Mouse (Mus musculus) frontal cortex, adult (tissue): ENCODE results near the gene Heyl.
"Not testable (repeated sequence)": the region's sequence is repeated elsewhere in the genome, so short reads cannot be mapped to it uniquely, and the experiment has no call there.

Experiments used
- ATAC-seq: cut with Nextera tagmentation; 2 replicates; pipeline ENCODE4 v1.9.2; 2017; ENCODE audit warnings: mild to moderate bottlenecking, moderate library complexity, mixed read lengths; ENCODE audit not compliant: low TSS enrichment

The Heyl gene

DNA sequence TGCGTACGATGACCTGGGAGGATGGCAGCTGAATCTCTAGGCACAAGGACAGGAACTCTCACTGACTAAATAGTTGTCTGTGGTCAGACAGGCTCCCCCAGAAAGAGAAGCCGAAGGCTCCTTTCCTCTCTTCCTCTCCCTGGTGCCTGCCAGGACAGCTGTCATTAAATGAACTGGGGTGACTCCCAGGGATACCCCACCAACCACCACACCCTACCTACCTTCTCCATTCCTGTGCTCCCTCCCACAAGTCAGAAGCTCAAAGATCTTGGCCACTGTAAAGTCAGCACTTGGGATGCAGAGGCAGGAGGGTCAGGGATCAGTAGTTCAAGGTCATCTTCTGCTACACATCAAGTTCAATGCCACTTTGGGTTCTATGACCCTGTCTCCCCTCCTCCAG, 515 bp upstream of the Heyl start:
- no peak for ATAC-seq

DNA sequence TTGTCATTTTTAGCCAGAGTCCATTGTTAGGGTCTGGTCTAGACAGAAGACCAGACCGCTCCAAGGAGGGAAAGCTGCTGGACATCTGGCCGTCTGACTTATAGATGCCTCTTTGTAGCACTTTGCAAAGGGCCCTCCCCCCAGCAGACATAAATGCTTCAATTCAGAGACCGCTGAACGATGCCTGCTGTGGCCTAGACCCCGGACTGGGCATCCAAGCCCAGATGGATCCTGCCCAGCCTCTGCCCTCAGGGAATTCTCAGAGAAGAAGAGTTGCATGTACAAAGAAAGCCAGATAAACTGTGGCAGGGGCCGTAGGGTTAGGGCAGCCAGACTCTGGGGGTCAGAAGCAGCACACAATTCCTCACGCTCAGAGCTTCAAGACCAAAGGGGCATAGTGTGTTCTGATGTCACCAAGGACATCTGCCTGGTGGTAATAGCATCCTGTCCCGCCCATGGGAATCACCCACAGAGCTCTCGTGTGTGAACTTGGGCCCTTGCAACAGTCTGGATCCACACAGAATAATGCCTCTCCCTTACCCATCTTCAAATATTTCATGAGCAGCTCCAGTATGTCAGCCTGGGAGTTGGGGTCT, 2.6 kb downstream of the Heyl start:
- no peak for ATAC-seq

DNA sequence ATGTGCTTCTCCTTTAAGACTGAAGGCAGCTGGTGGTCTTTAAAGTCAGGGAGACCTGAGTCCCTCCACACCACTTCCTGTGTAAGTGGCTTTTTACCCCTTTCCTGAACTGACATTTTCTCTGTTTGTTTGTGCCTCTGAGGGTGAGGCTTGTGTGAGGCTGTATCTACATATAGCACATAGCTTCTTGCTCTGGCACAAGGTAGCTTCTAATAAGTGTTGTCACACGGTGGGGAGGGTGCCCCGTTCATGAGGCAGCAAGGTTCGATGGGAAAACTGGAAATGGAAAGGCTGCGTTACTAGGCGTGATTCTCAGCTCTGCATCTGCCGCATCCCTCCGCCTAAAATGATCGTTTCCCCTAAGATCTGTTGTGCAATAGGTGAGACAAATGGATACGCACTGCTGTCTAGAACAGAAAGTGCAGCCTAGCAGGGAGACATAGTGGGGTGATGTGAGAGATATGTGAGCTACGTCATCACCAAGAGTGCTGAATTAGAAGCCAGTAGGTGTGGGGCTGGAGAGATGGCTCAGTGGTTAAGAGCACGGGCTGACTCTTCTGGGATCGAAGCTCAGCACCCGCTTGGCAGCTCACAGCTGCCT, 3.2 kb downstream of the Heyl start:
- ATAC-seq, result no peak

DNA sequence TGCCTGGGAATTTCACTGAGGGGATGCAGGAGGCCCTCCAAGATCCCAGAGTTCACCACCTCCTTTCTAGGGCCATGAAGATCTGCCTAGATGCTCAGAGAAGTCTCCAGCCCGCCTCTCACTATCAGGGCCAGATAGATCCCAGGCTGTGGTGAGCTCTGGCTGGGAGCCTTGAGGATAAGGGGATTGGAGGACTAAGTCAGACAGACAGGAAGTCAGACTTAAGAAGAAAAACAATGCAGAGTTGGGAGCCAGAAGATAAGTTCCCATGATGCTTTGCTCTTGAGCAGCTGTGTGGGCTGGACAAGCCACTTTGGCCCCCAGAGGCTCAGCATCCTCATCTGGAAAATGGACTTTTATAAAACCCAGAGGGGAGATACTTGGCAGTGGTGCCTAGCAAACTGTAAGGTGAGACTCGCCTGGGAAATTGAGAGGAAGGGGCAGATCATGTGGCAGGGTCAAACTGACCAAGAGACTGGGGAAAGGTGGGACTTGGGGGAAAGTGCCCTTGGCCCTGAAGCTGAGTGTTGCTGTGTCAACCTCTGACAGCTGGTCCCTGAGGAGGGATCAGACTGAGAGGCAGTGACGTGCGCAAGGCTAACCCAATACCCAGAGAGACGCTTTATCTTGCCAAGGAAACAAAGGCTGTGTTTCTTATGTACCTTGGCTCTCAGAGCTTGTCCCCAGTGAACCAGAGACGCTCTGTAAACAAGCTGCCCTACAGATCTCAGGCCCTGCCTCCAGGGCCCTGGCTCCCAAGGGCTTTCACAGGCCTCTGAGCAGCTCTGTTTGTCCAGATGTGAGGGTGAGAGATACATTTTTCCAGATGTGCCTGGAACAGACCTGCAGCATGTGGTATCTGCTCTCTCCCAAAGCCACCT, 4.3 kb downstream of the Heyl start:
- ATAC-seq, result no peak

DNA sequence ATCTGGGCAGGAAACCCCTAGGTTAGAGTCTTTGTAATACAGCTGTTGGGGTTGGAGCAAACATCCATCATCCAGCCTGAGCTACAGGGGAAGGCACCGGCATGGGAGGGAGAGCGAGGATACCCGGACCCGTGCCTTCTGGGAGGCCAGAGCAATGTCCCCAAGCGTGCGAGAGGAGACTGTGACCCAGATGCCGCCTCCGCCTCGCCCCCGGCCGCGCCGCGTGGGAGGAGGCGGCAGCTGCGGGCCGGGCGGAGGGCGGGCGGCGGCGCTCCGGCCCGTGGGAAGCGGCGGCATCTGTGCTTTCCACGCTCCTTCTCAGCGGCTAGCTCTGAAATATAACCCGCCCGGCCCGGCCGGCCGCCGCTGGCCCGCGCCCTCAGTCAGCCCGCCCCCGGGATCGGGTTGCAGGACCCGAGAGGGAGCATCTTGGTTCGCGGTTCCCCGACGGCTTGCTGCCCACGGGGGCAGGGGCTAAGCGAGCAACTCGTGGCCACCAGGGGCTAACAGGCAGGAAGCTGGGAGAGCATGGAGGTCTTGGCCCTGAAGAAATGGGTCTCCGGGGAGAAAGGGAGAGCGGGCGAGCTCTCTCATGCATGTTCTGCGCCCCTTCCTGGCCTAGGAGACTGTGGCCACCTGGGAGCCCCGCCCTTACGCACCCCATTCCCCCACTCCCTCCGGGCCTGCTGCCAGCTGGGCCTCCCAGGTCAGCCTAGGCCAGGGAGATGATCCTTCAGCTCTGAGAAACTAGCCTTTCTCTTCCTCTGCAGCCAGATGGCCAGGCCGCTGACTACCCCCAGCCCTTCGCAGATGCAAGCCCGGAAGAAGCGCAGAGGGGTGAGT, 6.2 kb downstream of the Heyl start:
- ATAC-seq, result no peak; the same call in 1 of the 2 replicates

DNA sequence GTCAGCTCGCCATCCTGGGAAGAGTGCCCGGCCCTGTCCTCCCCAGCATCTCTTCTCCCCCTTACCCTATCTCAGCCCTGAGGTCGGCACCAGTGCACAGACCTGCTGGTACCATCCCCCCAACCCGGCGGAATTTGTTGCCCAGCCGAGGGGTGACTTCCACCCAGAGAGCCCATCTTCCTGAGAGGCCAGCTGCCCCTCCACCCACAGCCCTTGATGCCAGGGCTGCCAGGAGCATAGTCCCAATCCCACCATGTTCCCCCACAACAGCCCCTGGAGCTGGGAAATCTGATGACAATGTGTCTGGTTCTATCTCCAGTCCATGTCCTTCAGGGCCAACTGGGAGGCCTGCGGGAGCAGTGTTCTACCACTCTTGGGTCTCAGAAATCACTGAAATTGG, 12.9 kb downstream of the Heyl start:
- ATAC-seq, result no peak

DNA sequence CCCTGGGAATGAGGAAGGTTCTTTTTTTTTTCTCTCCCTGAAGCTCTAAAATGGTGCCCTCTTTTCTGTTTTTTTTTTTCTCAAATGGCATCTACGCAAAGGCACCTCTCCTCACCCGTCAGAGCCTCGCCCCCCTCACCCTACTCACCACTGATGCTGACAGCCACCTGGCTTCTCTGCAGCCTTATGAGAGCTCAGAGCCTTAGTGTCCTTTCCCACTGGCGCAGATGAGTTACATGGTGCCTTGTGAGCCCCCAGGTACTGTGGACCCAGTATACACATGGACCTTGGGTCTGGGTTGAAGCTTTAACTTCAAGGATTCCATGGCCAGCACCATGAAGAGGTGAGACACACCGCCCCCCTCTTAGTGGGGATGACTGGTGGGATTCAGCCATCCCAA, 13.3 kb downstream of the Heyl start:
- no peak for ATAC-seq

DNA sequence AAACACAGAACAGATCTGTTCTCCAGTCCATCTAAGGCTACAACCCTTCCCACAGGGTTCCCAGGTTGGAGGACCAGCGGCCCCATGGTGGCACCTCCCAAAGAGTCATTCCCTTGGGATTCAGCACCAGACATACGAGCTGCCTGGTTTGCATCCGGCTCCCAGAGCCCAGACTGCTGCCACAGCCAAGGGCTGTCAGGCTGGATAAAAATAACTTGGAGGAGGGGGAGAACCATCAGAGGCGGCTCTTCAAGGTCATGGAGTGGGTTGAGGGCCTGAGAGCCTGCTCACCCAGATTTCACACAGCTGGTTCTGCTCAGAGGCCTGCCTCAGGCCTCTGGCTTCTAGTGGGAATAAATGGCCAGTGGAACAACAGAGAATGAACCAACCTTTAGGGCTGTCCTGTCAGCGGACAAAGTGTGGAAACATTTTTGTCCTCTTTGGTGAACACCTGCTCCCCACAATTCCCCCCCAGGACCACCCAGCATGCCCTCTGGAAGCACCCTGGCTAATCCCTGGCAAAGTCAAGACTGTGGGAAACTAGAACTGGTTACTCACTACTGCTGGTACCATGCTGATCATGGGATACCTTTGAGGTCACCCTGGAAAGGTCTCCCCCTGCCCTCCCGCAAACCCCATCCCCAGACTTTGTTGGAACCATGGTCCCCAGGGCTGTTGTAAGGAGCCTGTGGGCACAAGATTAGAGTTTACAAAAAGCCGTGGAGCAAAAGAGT, 14.0 kb downstream of the Heyl start:
- ATAC-seq, result no peak

DNA sequence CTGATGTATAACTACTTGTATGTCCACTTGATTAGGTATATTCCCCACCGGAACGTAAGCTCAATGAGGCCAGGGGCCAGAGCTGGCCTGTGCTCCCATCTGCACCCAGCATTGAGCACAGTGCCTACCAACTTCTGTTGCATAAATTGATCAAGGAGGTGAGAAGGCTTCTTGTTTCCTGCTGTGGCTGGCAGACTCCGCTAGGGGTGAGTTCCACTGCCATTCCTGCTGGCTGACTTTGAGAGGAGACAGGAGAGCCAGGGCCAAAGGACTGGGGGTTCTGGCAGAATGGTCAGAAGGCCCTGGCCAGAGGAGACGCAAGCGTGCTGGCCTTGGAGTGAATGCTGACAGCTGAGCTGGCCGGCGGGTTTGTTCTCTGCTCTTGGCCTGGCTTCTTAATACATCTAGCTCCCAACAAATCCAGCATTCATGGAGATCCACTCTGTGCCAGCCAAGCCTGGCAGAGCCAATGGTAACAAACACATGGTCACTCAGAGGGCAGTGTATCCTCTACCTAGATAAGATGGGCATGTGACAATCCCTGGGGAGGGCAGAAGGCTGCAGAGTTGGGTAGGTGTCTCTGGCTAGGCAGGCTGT, 15.7 kb downstream of the Heyl start:
- ATAC-seq, result peak; percentile 88

DNA sequence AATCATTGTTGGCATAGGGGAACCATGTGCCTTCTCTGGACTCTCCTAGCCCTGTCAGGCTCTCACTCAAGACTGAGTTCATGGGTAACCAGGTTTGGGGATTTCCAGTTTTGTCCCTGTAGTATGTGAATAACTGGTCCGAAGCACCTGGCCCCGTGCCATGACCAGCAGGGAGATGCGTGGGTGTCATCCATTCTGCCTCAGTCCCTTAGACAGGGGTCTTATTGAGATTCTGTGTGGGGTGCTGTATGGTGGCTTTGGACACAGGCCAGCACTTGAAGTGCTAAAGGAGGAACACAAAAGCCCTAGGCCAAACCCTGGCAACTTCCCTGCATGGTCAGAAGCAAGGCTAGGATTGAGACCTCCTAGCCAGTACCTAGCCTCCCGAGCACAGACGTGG, 18.9 kb downstream of the Heyl start:
- no peak for ATAC-seq

DNA sequence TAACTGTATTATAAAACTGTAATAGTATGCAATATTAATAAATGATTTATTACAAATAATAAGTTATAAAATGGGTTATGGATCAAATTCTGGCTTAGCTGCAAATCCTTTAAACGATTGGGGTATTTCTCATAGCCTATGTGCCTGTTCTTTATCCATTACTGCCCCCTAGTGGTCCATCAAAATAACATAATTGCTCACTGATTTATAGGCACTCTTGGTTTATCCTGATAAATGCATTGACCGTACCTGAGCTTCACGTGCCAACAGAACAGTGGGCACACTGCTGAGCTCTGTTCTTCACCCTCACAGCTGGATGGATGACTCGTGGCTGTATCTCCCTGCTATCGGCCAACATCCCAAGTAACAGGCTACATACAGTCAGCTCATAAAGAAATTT, 21.3 kb downstream of the Heyl start:
- ATAC-seq, result peak; percentile 69; the same call in 1 of the 2 replicates

DNA sequence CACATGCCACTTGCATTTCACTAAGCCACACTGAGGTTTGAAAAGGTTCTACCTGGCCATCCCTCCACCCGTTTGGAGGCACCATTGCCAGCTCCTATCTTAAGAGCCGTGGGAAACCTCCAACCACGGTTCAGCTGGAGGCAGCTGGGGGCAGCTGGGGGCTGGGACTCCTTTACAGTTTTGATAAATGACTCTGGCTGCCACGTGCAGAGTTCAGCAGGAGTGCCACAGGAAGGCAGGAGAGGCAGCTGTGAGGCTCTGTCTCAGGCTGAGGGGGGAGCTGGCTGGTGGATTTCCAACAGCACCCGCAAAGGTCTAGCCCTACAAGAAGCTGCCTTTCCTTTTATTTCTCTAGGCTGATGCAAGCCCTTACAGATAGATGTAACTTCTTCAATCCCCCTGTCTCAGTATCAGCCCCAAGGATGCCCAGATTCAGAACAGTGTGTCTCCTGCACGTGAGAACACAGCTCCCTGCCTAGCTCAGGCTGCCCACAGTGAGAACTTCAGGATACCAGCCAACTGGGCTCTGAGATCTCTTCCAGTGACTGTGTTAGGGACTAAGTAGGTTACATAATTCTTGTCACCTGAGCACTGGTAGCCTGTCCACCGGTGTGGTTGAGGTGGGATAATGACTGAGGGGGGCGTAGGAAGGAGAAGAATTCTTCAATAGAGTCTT, 26.9 kb downstream of the Heyl start:
- no peak for ATAC-seq

DNA sequence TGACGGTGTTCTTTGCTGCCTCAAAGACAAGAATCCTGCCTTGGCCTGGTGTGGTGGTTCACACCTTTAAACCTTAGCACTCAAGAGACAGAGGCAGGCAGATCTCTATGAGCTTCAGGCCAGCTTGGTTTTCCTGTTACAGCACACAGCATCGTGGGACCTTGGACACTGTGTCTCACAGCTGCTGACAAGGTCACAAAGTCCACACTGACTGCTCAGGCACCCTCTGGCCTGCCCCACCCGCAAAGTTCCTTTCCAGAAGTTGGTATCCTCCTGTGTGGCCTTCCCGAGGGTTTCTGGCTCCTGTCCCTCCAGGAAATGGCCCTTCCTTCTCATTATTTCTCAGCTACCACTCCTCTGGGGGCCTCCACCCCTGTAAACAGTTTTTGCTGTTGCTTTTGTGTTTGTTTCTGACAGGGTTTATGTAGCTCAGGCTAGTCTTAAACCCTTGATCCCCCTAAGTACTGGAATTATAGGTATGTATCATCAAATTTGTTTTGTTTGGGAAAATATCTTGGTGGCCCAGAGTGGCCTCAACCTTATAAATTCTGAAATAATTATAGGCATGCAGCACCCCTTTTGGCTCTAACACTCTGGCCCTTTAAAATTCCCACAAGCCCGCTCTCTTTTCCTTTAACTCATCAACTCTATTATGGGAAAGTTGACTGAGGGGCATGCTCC, 28.5 kb downstream of the Heyl start, which contains the start of gene Pabpc4:
TSS of gene Pabpc4 (plus strand) at position 631 of the 681 bp plus-strand sequence.
- no peak for ATAC-seq

DNA sequence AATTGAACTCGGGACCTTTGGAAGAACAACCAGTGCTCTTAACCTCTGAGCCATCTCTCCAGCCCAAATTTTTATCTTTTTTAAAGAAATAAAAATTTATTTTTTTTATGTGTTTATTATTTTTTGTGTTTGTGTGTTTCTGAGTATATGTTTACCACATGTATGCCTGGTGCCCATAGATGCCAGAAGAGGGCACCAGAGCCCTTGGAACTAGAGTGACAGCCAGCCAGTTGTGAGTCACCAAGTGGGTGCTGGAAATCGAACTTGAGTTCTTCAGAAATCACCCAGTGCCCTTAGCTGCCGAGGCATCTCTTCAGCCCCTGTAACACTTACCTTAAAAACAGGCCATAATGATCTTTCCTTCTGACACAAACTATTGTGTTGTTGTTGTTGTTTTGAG, 37.7 kb downstream of the Heyl start:
- no peak for ATAC-seq

DNA sequence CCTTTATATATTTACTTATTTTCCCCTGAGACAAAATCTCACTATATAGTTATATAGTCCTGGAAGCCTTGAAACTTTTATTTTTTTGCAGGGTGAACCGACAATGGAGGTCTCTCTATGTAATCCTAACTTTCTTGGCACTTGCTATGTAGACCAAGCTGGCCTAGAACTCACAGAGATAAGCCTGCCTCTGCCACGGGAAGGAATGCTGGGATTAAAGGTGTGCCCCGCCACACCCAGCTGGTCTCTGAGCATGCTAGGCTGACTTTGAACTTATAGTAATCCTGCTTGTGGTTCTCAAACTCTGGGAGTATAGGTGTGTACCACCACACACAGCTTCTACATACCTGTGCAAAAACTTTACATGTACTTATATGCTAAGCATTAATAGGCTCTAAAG, 46.8 kb downstream of the Heyl start:
- ATAC-seq, result no peak

DNA sequence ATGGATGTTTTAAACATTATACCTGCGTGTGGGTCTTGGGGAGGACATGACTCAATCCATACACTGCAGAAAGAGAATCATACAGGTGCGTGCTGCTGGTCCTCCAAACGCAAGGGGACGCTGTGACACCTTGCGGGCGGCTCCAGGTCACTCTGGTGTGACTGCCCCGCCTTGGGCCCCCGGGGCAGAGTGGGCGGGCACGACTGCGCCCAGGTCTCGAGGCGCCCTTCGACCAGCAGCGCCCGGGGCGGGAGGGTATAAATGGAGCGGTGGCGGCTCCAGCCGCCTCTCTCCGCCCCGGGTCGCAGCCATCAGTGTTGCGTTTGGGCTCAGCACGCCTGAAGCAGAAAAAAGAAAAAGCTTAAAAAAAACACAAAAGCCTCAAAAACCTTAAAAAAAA, 49.1 kb downstream of the Heyl start:
- ATAC-seq, result peak; percentile 82

DNA sequence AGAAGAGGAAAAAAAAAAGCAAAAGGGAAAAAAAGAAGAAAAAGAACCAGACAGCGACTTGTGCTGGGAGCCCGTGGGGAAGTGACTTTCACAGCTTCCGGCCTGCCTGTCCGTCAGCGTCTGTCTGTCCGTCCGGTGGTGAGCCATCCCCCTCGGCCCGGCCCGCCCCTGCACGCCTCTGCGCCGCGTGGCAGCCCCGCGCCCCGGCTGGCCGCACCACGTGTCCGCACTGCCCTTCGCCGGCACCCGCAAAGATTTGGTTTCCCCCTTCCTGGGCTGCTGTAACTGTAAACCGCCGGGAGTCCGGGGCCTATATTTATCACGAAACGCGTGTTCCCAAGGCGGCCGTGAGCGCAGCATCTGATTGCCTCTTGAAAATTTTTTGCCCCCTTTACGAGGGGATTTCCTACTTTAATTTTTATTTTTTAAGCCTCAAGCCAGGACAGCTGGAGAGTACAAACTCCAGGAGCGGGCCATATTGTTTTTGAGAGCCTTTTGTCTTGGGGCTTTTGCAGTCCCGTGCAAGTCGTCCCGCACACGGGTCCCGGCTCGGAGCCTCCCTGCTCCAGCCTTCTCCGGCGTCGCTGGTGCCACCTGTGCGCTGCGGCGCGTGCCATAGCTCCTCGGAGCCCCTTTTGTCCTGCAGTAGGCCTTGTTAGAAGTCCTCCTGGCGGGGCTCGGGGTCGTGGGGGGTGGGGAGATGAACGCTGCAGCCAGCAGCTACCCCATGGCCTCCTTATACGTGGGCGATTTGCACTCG, 49.7 kb downstream of the Heyl start:
- ATAC-seq, result peak; percentile 46; the same call in 1 of the 2 replicates

DNA sequence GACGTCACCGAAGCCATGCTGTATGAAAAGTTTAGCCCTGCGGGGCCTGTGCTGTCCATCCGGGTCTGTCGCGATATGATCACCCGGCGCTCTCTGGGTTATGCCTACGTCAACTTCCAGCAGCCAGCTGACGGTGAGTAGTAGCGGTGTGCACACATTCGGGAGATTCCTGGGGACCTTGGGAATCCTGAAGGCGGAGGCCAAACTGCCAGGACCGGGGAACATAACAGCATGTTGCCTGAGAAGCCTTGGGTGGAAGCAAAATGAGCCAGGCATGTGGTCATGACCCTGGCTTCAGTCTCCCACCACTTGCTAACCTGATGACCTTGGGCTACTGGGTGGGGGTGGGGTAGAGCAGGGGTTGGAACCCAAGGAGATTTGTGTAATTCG, 50.3 kb downstream of the Heyl start:
- not testable (repeated sequence) for ATAC-seq
